Mouse (Mus musculus) bone marrow, adult 2 months (tissue): ENCODE data around the gene C2cd5.

Experiments
- CTCF ChIP-seq: fragments of 200-500 bp; IDR thresholded peaks from 2 replicates; pipeline ENCODE4 v1.5.1; 2011; ENCODE audit warnings: low read length, control low read depth; ENCODE audit not compliant: control insufficient read depth, insufficient read depth
- POLR2A ChIP-seq: fragments of 200-500 bp; IDR thresholded peaks from 2 replicates; pipeline ENCODE4 v1.6.1; 2011; ENCODE audit warnings: low read depth, mild to moderate bottlenecking, control low read depth, low read length, borderline replicate concordance; ENCODE audit not compliant: control insufficient read depth

DNA sequence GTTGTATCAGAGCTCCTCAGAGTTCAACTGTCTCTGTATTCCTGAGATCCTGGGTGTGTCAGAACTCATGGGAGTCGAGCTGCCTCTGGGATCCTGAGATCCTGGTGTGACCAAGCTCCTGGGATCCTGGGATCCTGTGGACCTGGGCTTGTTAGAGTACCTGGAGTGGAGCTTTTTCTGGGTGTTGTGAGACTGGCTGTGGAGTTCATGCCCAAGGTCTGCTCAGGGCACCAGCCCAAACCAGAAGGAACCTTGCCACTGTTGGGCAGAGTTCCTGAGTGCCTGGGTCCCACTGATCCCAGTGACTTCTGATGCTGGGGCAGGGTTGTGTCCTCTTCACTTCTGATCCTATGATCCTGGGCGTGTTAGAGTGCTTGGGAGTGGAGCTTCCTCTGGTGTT lies 127.7 kb downstream of the C2cd5 start:
- TF ChIP-seq CTCF (no peak), POLR2A (no peak)
